Mouse (Mus musculus): ENCODE data around the gene Ykt6. TPM values are rescaled to one million over a fixed set of nuclear protein-coding genes. Genes with fewer than 3 reads are reported as not detected.

Ykt6 gene
- total RNA-seq (2014; fragmentation: Nextera tagmentation): 20.3 and 22.5 TPM in 2 replicates
- 51.5 and 55.9 TPM in 2 replicates for total RNA-seq (2017)
- polyA plus RNA-seq (2012): 9.4 and 11.6 TPM in 2 replicates

DNA sequence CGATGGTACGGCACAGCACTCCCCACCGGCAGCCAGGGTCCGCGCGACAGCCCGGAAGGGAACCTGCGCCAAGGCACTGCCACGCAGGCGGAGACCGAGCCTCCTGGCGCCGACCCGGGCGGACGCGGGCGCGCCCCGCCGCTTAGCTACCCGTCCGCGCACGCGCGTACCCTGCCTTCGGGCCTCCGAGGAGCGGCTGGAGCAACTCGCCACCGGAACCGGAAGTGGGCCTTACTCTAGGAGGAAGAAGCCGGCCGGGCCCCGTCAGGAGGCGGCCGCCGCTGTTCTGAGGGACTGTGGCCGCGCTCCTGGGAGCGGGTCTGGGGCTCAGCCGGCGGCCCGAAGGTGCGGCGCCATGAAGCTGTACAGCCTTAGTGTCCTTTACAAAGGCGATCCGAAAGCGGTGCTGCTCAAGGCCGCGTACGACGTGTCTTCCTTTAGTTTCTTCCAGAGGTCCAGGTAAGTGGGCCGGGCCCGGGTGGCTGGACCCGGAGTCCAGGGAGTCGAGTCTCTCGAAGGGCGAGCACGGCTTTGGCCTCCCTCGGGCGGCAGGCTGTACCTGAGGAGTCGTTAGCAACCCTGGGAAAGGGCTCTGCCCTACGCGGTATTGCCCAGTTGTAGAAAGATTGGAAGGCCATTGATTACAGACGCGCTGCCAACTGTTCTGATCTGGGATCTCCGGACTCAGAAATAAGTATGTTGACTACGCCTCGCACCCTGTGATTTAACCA lies at the start of gene Ykt6:
TSS of gene Ykt6 (plus strand) at position 148 of the 731 bp plus-strand sequence.
- H3K27me3 ChIP-seq (ENCODE audit: insufficient read depth, low read length): peaks cover 8% of the 10 kb centered on the region
- TF ChIP-seq GATA2 (IDR thresholded peaks at IDR 0.05; ENCODE audit: borderline replicate concordance, low read depth, low read length) (no peak), TAL1 (conservative IDR thresholded peaks at IDR 0.05; ENCODE audit: low read depth, low read length) (no peak), GATA1 (IDR thresholded peaks at IDR 0.05; ENCODE audit: borderline replicate concordance, low read length) (no peak), CTCF (IDR thresholded peaks at IDR 0.05; ENCODE audit: low read depth, low read length) (no peak), POLR2AphosphoS5 (IDR thresholded peaks at IDR 0.05; ENCODE audit: insufficient replicate concordance, low read depth, low read length) (no peak)
- DNase-seq (ENCODE audit: low spot score) (peak; percentile 98), ATAC-seq (ENCODE audit: extremely low read depth, insufficient number of reproducible peaks, low FRiP score, poor library complexity, severe bottlenecking) (peak; percentile 67)
- peaks cover 33% of the 10 kb centered on the region for H3K4me1 ChIP-seq (ENCODE audit: insufficient read depth, low read depth, low read length)
- H3K36me3 ChIP-seq (replicated peaks): peaks cover 32% of the 10 kb centered on the region
- H3K9me3 ChIP-seq (replicated peaks): no peaks in the 10 kb centered on the region
- peak within 1 kb of the TSS; percentile 82 for H3K4me3 ChIP-seq (ENCODE audit: low read depth, low read length)

DNA sequence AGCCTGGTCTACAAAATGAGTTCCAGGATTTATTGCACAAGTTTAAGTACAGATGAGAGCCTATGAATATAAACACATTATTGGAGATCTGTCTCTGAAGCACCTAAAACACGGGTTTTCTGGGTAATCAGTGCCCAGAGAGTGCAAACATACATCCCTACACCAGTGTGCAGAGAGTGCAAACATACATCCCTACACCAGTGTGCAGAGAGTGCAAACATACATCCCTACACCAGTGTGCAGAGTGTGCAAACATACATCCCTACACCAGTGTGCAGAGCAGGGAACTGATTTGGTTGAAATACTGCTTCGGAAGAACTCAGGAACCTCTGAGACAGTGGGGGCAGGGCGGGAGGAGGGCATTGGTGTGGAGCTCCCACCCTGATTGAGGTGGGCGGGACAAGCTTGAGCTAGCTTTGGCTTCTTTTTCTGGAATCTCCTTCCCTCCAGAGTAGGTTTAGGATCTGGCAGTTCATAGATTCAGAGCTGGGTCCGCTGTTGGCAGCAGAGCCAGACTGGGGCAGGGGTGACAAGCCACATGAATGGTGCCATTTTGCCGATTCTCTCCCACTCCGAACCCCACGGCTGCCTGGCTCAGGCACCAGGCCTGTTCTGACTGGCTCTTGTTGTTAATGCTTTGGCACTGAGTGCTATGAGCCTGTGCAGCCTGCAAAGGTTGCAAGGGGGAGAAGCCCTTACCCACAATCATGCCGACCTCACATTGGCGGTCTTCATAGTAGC lies 49.5 kb upstream of the Ykt6 start:
- no peaks in the 10 kb centered on the region for H3K4me1 ChIP-seq (ENCODE audit: insufficient read depth, low read depth, low read length)
- peak; percentile 87 for ATAC-seq (ENCODE audit: extremely low read depth, insufficient number of reproducible peaks, low FRiP score, poor library complexity, severe bottlenecking)
- DNase-seq (ENCODE audit: low spot score): no peak
- H3K9me3 ChIP-seq (replicated peaks): no peaks in the 10 kb centered on the region
- peaks cover 41% of the 10 kb centered on the region for H3K27me3 ChIP-seq (ENCODE audit: insufficient read depth, low read length)
- TF ChIP-seq GATA2 (IDR thresholded peaks at IDR 0.05; ENCODE audit: borderline replicate concordance, low read depth, low read length): no peak
- H3K36me3 ChIP-seq (replicated peaks): no peaks in the 10 kb centered on the region
- H3K4me3 ChIP-seq (ENCODE audit: low read depth, low read length): no peak overlapping the region

DNA sequence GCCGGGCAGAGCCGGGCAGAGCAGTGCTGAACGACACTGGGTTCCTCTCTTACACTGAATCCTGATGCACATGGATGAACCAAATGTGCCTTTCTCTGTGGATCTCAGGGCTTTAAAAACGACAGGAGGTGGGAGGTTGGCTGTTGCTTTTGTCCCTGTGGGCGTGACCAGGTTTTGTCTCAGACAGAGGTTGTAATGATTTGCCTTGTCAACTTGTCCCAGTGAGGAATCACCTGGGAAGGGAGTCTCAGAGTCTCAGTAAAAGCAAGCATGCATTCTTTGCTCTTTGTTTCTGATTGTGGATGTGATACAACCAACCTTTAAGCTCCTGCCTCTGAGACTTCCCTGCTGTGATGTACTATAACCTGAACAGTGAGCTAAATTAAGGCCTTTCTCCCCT lies 48.4 kb upstream of the Ykt6 start:
- no peak for TF ChIP-seq GATA1 (IDR thresholded peaks at IDR 0.05; ENCODE audit: borderline replicate concordance, low read length)
- TF ChIP-seq GATA2 (IDR thresholded peaks at IDR 0.05; ENCODE audit: borderline replicate concordance, low read depth, low read length): no peak
- TF ChIP-seq TAL1 (conservative IDR thresholded peaks at IDR 0.05; ENCODE audit: low read depth, low read length): no peak
- no peak for TF ChIP-seq POLR2AphosphoS5 (IDR thresholded peaks at IDR 0.05; ENCODE audit: insufficient replicate concordance, low read depth, low read length)
- TF ChIP-seq CTCF (IDR thresholded peaks at IDR 0.05; ENCODE audit: low read depth, low read length): no peak
- Histone ChIP-seq H3K36me3 (replicated peaks) (no peaks in the 10 kb centered on the region), H3K27me3 (ENCODE audit: insufficient read depth, low read length) (peaks cover 29% of the 10 kb centered on the region), H3K9me3 (replicated peaks) (no peaks in the 10 kb centered on the region), H3K4me3 (ENCODE audit: low read depth, low read length) (no peak overlapping the region), H3K4me1 (ENCODE audit: insufficient read depth, low read depth, low read length) (no peaks in the 10 kb centered on the region)
- DNase-seq (ENCODE audit: low spot score) (no peak), ATAC-seq (ENCODE audit: extremely low read depth, insufficient number of reproducible peaks, low FRiP score, poor library complexity, severe bottlenecking) (no peak)

DNA sequence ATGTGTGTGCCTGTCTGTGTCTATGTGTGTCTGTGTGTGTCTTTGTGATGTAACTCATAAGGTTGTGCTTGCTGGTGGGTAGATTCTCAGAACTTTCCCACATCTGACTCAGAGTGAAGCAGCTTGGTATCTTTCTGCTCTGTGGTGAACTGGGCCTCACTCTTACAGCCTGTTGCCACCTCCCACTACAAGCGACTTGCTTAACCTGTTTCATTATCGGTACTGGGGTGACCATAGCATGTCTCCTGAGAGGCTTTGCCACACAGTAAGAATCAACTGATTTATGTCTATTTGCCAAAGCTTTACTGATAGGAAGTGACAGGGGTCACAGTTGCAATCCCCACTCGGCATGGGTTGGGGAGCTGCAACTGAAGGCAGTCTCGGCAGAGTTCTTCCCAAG lies 46.9 kb upstream of the Ykt6 start:
- no peak for TF ChIP-seq TAL1 (conservative IDR thresholded peaks at IDR 0.05; ENCODE audit: low read depth, low read length)
- no peak for TF ChIP-seq CTCF (IDR thresholded peaks at IDR 0.05; ENCODE audit: low read depth, low read length)
- no peak for TF ChIP-seq POLR2AphosphoS5 (IDR thresholded peaks at IDR 0.05; ENCODE audit: insufficient replicate concordance, low read depth, low read length)
- TF ChIP-seq GATA1 (IDR thresholded peaks at IDR 0.05; ENCODE audit: borderline replicate concordance, low read length): no peak
- TF ChIP-seq GATA2 (IDR thresholded peaks at IDR 0.05; ENCODE audit: borderline replicate concordance, low read depth, low read length): no peak
- H3K4me1 ChIP-seq (ENCODE audit: insufficient read depth, low read depth, low read length): no peaks in the 10 kb centered on the region
- H3K36me3 ChIP-seq (replicated peaks): no peaks in the 10 kb centered on the region
- no peak for ATAC-seq (ENCODE audit: extremely low read depth, insufficient number of reproducible peaks, low FRiP score, poor library complexity, severe bottlenecking)
- no peak overlapping the region for H3K4me3 ChIP-seq (ENCODE audit: low read depth, low read length)
- DNase-seq (ENCODE audit: low spot score): no peak
- H3K27me3 ChIP-seq (ENCODE audit: insufficient read depth, low read length): peaks cover 29% of the 10 kb centered on the region; the same call in 1 of the 2 replicates
- no peaks in the 10 kb centered on the region for H3K9me3 ChIP-seq (replicated peaks)

DNA sequence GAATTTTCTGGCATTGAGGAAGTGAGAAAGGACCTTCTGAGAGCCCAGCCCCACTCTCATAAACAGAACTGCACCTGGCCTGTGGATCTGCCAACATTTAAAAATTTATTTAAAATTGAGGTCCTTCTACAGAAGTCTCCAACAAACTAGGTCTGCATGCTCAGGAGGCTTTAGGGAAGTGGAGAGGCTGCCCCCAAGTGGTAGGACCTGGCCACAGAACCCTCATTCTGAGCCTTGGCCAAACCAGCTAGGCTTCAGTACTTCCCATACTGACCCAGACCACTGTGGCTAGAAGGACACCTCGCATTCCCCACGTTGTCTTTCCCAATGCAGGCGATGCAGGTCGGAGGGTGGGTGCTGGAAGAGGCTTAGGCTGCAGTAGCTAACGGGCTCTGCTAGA lies 42.9 kb upstream of the Ykt6 start:
- DNase-seq (ENCODE audit: low spot score): peak; percentile 23
- no peaks in the 10 kb centered on the region for H3K36me3 ChIP-seq (replicated peaks)
- H3K9me3 ChIP-seq (replicated peaks): no peaks in the 10 kb centered on the region
- peaks cover 24% of the 10 kb centered on the region for H3K27me3 ChIP-seq (ENCODE audit: insufficient read depth, low read length)
- peaks cover 4% of the 10 kb centered on the region; the same call in 1 of the 2 replicates for H3K4me1 ChIP-seq (ENCODE audit: insufficient read depth, low read depth, low read length)
- H3K4me3 ChIP-seq (ENCODE audit: low read depth, low read length): no peak overlapping the region
- TF ChIP-seq GATA2 (IDR thresholded peaks at IDR 0.05; ENCODE audit: borderline replicate concordance, low read depth, low read length) (no peak), TAL1 (conservative IDR thresholded peaks at IDR 0.05; ENCODE audit: low read depth, low read length) (no peak), POLR2AphosphoS5 (IDR thresholded peaks at IDR 0.05; ENCODE audit: insufficient replicate concordance, low read depth, low read length) (no peak), CTCF (IDR thresholded peaks at IDR 0.05; ENCODE audit: low read depth, low read length) (no peak), GATA1 (IDR thresholded peaks at IDR 0.05; ENCODE audit: borderline replicate concordance, low read length) (no peak)
- ATAC-seq (ENCODE audit: extremely low read depth, insufficient number of reproducible peaks, low FRiP score, poor library complexity, severe bottlenecking): no peak

DNA sequence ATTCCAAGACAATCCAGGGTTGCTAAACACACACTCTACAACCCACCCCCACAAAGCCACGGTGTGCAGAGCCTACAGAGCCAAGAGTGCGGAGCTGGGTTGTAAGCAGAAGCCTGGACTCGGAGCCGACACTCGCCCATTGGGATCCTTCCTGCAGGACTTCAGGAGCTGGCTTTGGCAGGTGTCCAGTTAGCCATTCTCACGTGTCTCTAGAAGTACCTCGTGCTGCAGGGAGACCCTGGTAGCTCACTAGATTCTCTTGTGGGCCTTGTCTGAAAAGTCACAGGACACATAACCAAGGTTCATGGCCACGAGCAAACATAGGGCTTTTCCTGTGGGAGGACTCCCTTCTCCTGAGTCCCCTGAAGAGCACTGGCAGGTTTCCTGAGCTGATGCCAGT lies 42.2 kb upstream of the Ykt6 start:
- ATAC-seq (ENCODE audit: extremely low read depth, insufficient number of reproducible peaks, low FRiP score, poor library complexity, severe bottlenecking) (no peak), DNase-seq (ENCODE audit: low spot score) (no peak)
- no peaks in the 10 kb centered on the region for H3K36me3 ChIP-seq (replicated peaks)
- TF ChIP-seq CTCF (IDR thresholded peaks at IDR 0.05; ENCODE audit: low read depth, low read length) (no peak), POLR2AphosphoS5 (IDR thresholded peaks at IDR 0.05; ENCODE audit: insufficient replicate concordance, low read depth, low read length) (no peak), TAL1 (conservative IDR thresholded peaks at IDR 0.05; ENCODE audit: low read depth, low read length) (no peak), GATA2 (IDR thresholded peaks at IDR 0.05; ENCODE audit: borderline replicate concordance, low read depth, low read length) (no peak), GATA1 (IDR thresholded peaks at IDR 0.05; ENCODE audit: borderline replicate concordance, low read length) (no peak)
- no peak overlapping the region for H3K4me3 ChIP-seq (ENCODE audit: low read depth, low read length)
- no peaks in the 10 kb centered on the region for H3K9me3 ChIP-seq (replicated peaks)
- peaks cover 4% of the 10 kb centered on the region; the same call in 1 of the 2 replicates for H3K4me1 ChIP-seq (ENCODE audit: insufficient read depth, low read depth, low read length)
- H3K27me3 ChIP-seq (ENCODE audit: insufficient read depth, low read length): peaks cover 24% of the 10 kb centered on the region

All from G1E (cell line).